Mouse (Mus musculus) midbrain, postnatal 0 days (tissue): ENCODE data around the gene Cracr2a. TPM values are rescaled to one million over a fixed set of nuclear protein-coding genes. Genes with fewer than 3 reads are reported as not detected.
A peak's percentile ranks its signal among the peaks of the same experiment; 100 is the strongest.

ENCODE experiments used
- ATAC-seq: fragments of 200-750 bp; cut with Nextera tagmentation; 2 replicates; pipeline ENCODE4 v1.8.0; 2017; ENCODE audit warnings: moderate number of reproducible peaks, mild to moderate bottlenecking, moderate TSS enrichment, moderate library complexity; ENCODE audit not compliant: low FRiP score
- DNase-seq: peaks from one replicate; pipeline ENCODE4 v3.0.0-alpha.2; 2015; ENCODE audit warnings: low spot score
- H3K27ac ChIP-seq: fragments of 300-500 bp; sonication (generic); 2 replicates; pipeline ENCODE4 v1.5.1; 2014; ENCODE audit warnings: low read depth, mild to moderate bottlenecking, low read length, mixed read lengths
- H3K27me3 ChIP-seq: fragments of 300-500 bp; sonication (generic); 2 replicates; pipeline ENCODE4 v1.6.1; 2014; ENCODE audit warnings: low read length, control low read depth, mixed read lengths; ENCODE audit not compliant: insufficient read depth
- H3K36me3 ChIP-seq: fragments of 300-500 bp; sonication (generic); 2 replicates; pipeline ENCODE4 v1.6.1; 2014; ENCODE audit warnings: low read length, control low read depth, mixed read lengths; ENCODE audit not compliant: insufficient read depth
- H3K4me1 ChIP-seq: fragments of 300-500 bp; sonication (generic); 2 replicates; pipeline ENCODE4 v1.6.1; 2014; ENCODE audit warnings: mild to moderate bottlenecking, control low read depth, antibody characterized with exemption, low read length, mixed read lengths; ENCODE audit not compliant: insufficient read depth
- H3K4me2 ChIP-seq: fragments of 300-500 bp; sonication (generic); 2 replicates; pipeline ENCODE4 v1.6.1; 2014; ENCODE audit warnings: low read depth, mild to moderate bottlenecking, low read length, mixed read lengths; ENCODE audit not compliant: poor library complexity, severe bottlenecking
- H3K4me3 ChIP-seq: fragments of 300-500 bp; sonication (generic); 2 replicates; pipeline ENCODE4 v1.5.1; 2014; ENCODE audit warnings: low read depth, mild to moderate bottlenecking, low read length, moderate library complexity
- H3K9ac ChIP-seq: fragments of 300-500 bp; sonication (generic); replicated peaks from 2 replicates; pipeline ENCODE4 v1.6.1; 2014; ENCODE audit warnings: mild to moderate bottlenecking, low read length, moderate library complexity, mixed read lengths; ENCODE audit not compliant: poor library complexity, severe bottlenecking
- H3K9me3 ChIP-seq: fragments of 300-500 bp; sonication (generic); 2 replicates; pipeline ENCODE4 v1.6.1; 2016; ENCODE audit warnings: low read length, control low read depth
- CTCF ChIP-seq: IDR thresholded peaks from 2 replicates; pipeline ENCODE4 v1.5.1; 2016; ENCODE audit warnings: antibody characterized with exemption, mild to moderate bottlenecking
- WGBS: fragments of 180-500 bp; shearing (Covaris S2); extraction: QIAGEN DNeasy Blood & Tissue Kit; methylation state at CpG from one replicate; pipeline ENCODE4 v1.1.7; 2014; 5-methylcytosine and 5-hydroxymethylcytosine counted together
- polyA plus RNA-seq: library from polyadenylated mRNA; unstranded; fragments of >200 nt; fragmentation: Nextera tagmentation; extraction: Ambion mirVana; gene quantifications from 2 replicates; pipeline ENCODE4 v1.2.1, GENCODE M21; 2015
- total RNA-seq: library from RNA; depleted of rRNA; stranded (reverse); fragments of >200 nt; gene quantifications from 2 replicates; pipeline ENCODE4 v1.2.3, GENCODE M21; 2014

Gene Cracr2a
- total and polyA plus RNA-seq, 2 experiments from 2014 or later, result 0.44 to 0.47 TPM

DNA sequence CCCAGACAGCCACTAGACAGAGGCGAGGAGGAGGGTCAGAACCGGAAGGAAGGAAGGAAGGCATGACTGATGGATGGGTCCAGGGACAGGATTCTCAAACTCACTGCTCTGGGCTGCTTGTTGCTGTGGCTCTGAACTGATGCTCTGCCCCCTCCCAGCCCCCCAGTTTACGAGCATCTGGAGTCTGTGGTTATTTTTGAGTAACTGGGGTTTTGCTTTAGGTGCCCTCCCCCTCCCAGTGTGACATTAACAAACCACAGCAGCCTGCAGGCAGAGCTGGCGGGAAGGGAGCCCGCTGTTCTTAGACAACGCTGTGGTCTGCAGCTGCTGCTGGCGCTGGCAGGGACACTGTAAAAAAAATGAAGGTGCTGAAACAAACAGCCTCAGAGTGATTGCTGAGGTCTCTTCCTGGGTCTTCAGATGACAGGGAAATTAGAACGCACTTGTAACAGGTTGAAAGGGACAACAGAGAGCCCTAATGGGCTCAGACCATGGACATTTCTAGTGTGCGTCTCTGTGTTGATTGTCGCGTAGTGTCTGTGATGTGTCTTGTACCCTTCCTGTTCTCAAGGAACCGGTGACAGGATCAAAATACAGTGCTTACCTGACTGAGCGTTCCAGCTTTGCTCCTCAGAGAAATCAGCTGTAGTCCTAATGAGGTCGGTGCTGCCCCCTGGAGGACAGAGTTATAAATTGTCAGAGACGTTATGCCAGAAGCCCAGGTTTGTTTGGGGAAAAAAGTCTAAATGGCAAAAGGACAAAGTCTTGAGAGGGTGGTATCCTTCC, 21.4 kb downstream of the Cracr2a start:
- peak; percentile 89 for TF ChIP-seq CTCF
- peak overlapping the region; percentile 14; the same call in 1 of the 2 replicates for H3K9ac ChIP-seq
- H3K4me2 ChIP-seq, result peak overlapping the region; percentile 46
- no peaks in the 10 kb centered on the region for H3K36me3 ChIP-seq
- peak overlapping the region; percentile 19; the same call in 1 of the 2 replicates for H3K4me3 ChIP-seq
- WGBS, result 6% methylated on average over 15 of the region's 15 CpGs
- no peaks in the 10 kb centered on the region for H3K9me3 ChIP-seq
- DNase-seq (peak; percentile 92), ATAC-seq (peak; percentile 69; the same call in 1 of the 2 replicates)
- H3K4me1 ChIP-seq, result peaks cover 5% of the 10 kb centered on the region; the same call in 1 of the 2 replicates
- H3K27me3 ChIP-seq, result 0 out of 2 replicates have a peak, but pooled peaks cover 8% of the 10 kb centered on the region
- H3K27ac ChIP-seq, result no peak overlapping the region

- no peak overlapping the region for H3K27ac ChIP-seq
- H3K27me3 ChIP-seq, result no peaks in the 10 kb centered on the region
- H3K4me3 ChIP-seq, result no peak overlapping the region
- no peaks in the 10 kb centered on the region for H3K36me3 ChIP-seq
- ATAC-seq (no peak), DNase-seq (no peak)
- no peak for TF ChIP-seq CTCF
- H3K9me3 ChIP-seq, result no peaks in the 10 kb centered on the region
- 61% methylated on average over 3 of the region's 3 CpGs for WGBS
- no peaks in the 10 kb centered on the region for H3K4me1 ChIP-seq
- H3K4me2 ChIP-seq, result no peak overlapping the region
- no peak overlapping the region for H3K9ac ChIP-seq
Observed at GRCm38 (mm10) chr6:127591467-127591866, 30.3 kb downstream of the Cracr2a start.

DNA sequence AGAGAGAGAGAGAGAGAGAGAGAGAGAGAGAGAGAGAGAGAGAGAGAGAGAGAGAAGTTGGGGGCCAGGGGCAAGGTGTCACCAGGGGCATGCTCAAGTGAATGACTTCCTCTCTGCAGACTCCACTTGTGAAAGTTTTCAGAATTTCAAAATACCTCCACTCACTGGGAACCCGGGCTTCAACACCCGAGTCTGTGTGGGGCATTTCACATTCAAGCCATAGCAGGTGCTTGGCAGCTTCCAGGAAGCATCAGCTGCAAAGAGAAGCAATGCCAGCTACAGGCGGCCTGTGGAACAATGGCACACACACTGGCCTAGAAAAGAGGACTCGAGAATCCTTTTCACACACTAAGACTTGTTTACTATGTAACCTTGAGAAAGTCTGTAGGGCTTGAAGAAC, 32.3 kb downstream of the Cracr2a start:
- WGBS, result 39% methylated on average over 4 of the region's 4 CpGs
- Histone ChIP-seq H3K9ac (no peak overlapping the region), H3K36me3 (no peaks in the 10 kb centered on the region), H3K27ac (no peak overlapping the region), H3K9me3 (no peaks in the 10 kb centered on the region), H3K4me3 (no peak overlapping the region), H3K4me1 (no peaks in the 10 kb centered on the region), H3K4me2 (no peak overlapping the region), H3K27me3 (no peaks in the 10 kb centered on the region)
- DNase-seq, result peak; percentile 66
- no peak for ATAC-seq
- TF ChIP-seq CTCF, result no peak

- Histone ChIP-seq H3K4me2 (no peak overlapping the region), H3K9ac (no peak overlapping the region), H3K4me1 (no peaks in the 10 kb centered on the region), H3K36me3 (no peaks in the 10 kb centered on the region), H3K27me3 (no peaks in the 10 kb centered on the region), H3K4me3 (no peak overlapping the region), H3K27ac (peak overlapping the region; percentile 1; the same call in 1 of the 2 replicates), H3K9me3 (no peaks in the 10 kb centered on the region)
- ATAC-seq (peak; percentile 53), DNase-seq (no peak)
- TF ChIP-seq CTCF, result no peak
- WGBS, result 33% methylated on average over 6 of the region's 6 CpGs
Observed at GRCm38 (mm10) chr6:127599280-127599679, 38.1 kb downstream of the Cracr2a start.

DNA sequence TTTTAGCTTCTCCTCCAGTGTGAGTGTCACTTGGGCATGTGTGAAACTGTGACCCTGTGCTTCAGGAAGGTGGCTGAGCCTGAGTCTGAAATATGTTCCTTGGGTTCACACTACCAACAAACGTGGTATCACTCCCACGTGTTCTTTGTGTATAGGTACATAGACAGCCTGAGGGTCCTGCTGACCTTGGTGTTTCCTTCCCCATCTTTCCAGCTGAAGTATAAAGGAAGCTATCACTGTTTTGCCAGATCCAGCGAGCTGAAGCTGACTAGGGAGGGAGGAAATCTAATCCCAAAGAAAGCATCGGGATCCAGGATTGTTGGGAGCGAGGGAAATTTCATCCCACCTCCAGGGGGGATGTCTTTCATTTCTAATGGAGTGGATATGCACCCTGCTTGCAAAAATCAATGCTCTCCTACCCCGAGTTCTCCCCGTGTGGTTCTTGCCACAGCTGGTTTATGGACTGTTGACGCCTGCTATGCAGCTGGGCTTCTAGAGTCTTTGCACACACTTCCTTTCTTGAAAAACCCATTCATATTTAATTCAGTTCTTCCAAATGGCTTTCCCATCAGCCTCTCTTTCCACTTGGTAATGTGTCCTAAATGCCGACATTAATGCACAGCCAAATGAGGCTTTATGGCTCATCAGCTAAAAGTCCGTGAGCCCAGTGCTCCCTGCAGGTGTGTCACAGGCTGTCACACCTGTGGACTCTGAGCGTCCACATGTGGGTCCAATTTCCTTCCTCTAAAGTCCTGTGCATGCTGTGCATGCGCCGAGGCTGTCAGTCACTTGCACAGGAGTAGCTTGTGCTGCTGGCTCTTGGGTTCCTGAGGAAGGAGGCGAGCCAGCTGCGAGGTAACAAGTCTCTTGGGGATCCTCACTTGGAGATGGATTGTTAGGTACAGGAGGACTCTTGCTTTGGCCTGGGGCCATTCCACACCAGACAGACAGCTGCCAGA, 44.2 kb downstream of the Cracr2a start:
- H3K4me2 ChIP-seq, result no peak overlapping the region
- H3K4me3 ChIP-seq, result no peak overlapping the region
- no peaks in the 10 kb centered on the region for H3K4me1 ChIP-seq
- ATAC-seq (no peak), DNase-seq (no peak)
- H3K27me3 ChIP-seq, result no peaks in the 10 kb centered on the region
- H3K36me3 ChIP-seq, result no peaks in the 10 kb centered on the region
- TF ChIP-seq CTCF, result no peak
- H3K27ac ChIP-seq, result no peak overlapping the region
- 62% methylated on average over 15 of the region's 15 CpGs for WGBS
- no peaks in the 10 kb centered on the region for H3K9me3 ChIP-seq
- no peak overlapping the region for H3K9ac ChIP-seq
